Comparison of ENCODE assay signal across 8 mouse cellular contexts in genomic region chr9:32032521-32033185, GRCm38 (mm10).
A peak's percentile ranks its signal among the peaks of the same experiment; 100 is the strongest.
DNase-seq lines count a peak whose midpoint lies in the region; ATAC-seq and TF ChIP-seq lines count a peak whose summit lies in the region.

No protein-coding gene starts in this region.

- no peak for TF ChIP-seq POLR2A in bone marrow macrophage, adult 2 months (IDR thresholded peaks at IDR 0.05; ENCODE audit: borderline replicate concordance, low read depth, low read length)

- WGBS in forebrain, postnatal 0 days, result under 1% methylated on average over 34 of the region's 94 CpGs

- no peak for TF ChIP-seq CTCF in Patski (IDR thresholded peaks at IDR 0.05)
- no peak for TF ChIP-seq CTCF in bone marrow macrophage, adult 2 months (IDR thresholded peaks at IDR 0.05; ENCODE audit: low read depth, low read length)
- TF ChIP-seq CTCF in forebrain, postnatal 0 days (IDR thresholded peaks at IDR 0.05; ENCODE audit: low read depth), result no peak
- TF ChIP-seq CTCF in left cerebral cortex, adult 2 months (IDR thresholded peaks at IDR 0.05), result no peak

- DNase-seq in Patski (ENCODE audit: low read depth, low spot score) (no peak), adipocyte (ENCODE audit: low spot score) (no peak)
- DNase-seq in forebrain, postnatal 0 days, result peak; percentile 57
- peak; percentile 48 to 69 for DNase-seq in heart, postnatal 36 days
- DNase-seq in left cerebral cortex, adult 2 months (ENCODE audit: extremely low spot score in 1 of 2, low spot score in 2 of 2), result peak; percentile 50 to 57
- DNase-seq in right cerebral cortex, postnatal 25 days, result peak; percentile 67

- in situ Hi-C loops in Patski (cut with MboI; ENCODE audit: low pct_unique_long_range_greater_than_20kb), result no loop called here

- ATAC-seq in Patski, result peak; percentile 37
- ATAC-seq in forebrain, postnatal 0 days, result peak; percentile 61
- ATAC-seq in megakaryocyte, adult 5-6 weeks (ENCODE audit: poor library complexity, severe bottlenecking), result peak; percentile 51

- H3K9ac ChIP-seq in forebrain, postnatal 0 days, result peak overlapping the region; percentile 84

- no peak overlapping the region for H3K27ac ChIP-seq in bone marrow macrophage, adult 2 months (ENCODE audit: insufficient read depth, low read depth, low read length)
- peak overlapping the region; percentile 94 for H3K27ac ChIP-seq in forebrain, postnatal 0 days (ENCODE audit: low read depth, low read length)
- peak overlapping the region; percentile 85 for H3K27ac ChIP-seq in left cerebral cortex, adult 2 months

- CTCF ChIA-PET in Patski (lab: Charles Lee), result no interaction called here

- H3K4me3 ChIP-seq in bone marrow macrophage, adult 2 months (ENCODE audit: insufficient read depth, low read length), result peak overlapping the region; percentile 51
- peak overlapping the region; percentile 84 for H3K4me3 ChIP-seq in forebrain, postnatal 0 days (ENCODE audit: low read depth, low read length)
- peak overlapping the region; percentile 87 for H3K4me3 ChIP-seq in left cerebral cortex, adult 2 months

- H3K36me3 ChIP-seq in forebrain, postnatal 0 days (ENCODE audit: insufficient read depth), result no peaks in the 10 kb centered on the region

- no peaks in the 10 kb centered on the region for H3K9me3 ChIP-seq in forebrain, postnatal 0 days (ENCODE audit: low read length)

- POLR2A ChIA-PET in Patski (lab: Charles Lee), result no interaction called here

- no peaks in the 10 kb centered on the region for H3K27me3 ChIP-seq in Patski
- no peaks in the 10 kb centered on the region for H3K27me3 ChIP-seq in forebrain, postnatal 0 days (ENCODE audit: insufficient read depth, low read length)

- no peaks in the 10 kb centered on the region for H3K4me1 ChIP-seq in bone marrow macrophage, adult 2 months (ENCODE audit: control insufficient read depth, insufficient read depth, low read length)
- H3K4me1 ChIP-seq in forebrain, postnatal 0 days (ENCODE audit: insufficient read depth), result peaks cover 13% of the 10 kb centered on the region

- intact Hi-C loops in heart, postnatal 36 days (cut with DNase I), result loop anchor here (5.0 kb wide), 2 partner anchors 60 to 125 kb away; no protein-coding TSS in a partner anchor
- intact Hi-C loops in left cerebral cortex, adult 2 months (cut with DNase I), result loop anchor here (5.0 kb wide), 3 partner anchors 35 to 125 kb away; no protein-coding TSS in a partner anchor

- peak overlapping the region; percentile 62 for H3K4me2 ChIP-seq in forebrain, postnatal 0 days (ENCODE audit: low read depth)

Comparison
In these comparisons a context has a peak if more than half of its experiments do, and no peak if none do; other contexts are left out.
1. DNase-seq: peak in forebrain, postnatal 0 days (single experiment), heart, postnatal 36 days (2 of 2), left cerebral cortex, adult 2 months (2 of 2) and right cerebral cortex, postnatal 25 days (single experiment); none in Patski (single experiment) and adipocyte (single experiment).
2. Peak in every context shown above with its lines, with median percentiles within 50 percentile points of each other: ATAC-seq and H3K4me3 ChIP-seq.